Mouse (Mus musculus) lung, adult 2 months (tissue): ENCODE measurements at regions not wholly inside any gene's neighbourhood (a gene's known extent, or its start where the extent isn't known, plus 50 kb on each side); places are given as distances from the start of the nearest gene placed in this dataset.

Experiments
- DNase-seq: peaks from one replicate; pipeline ENCODE4 v3.0.0; 2022
- H3K4me1 ChIP-seq: fragments of 200-500 bp; 2 replicates; pipeline ENCODE4 v1.6.1; 2011; ENCODE audit warnings: low read length; ENCODE audit not compliant: control insufficient read depth, insufficient read depth
- H3K4me3 ChIP-seq: fragments of 200-500 bp; replicated peaks from 2 replicates; pipeline ENCODE3; 2011; ENCODE audit warnings: low read depth, mild to moderate bottlenecking, control low read depth, low read length; ENCODE audit errors: extremely low read depth
- CTCF ChIP-seq: fragments of 200-500 bp; IDR thresholded peaks from 2 replicates; pipeline ENCODE4 v1.5.1; 2011; ENCODE audit warnings: mild to moderate bottlenecking, low read length, control low read depth; ENCODE audit not compliant: insufficient read depth
- POLR2A ChIP-seq: fragments of 200-500 bp; IDR thresholded peaks from 2 replicates; pipeline ENCODE4 v1.6.1; 2011; ENCODE audit warnings: low read depth, mild to moderate bottlenecking, control low read depth, low read length, borderline replicate concordance; ENCODE audit errors: extremely low read depth
- WGBS: fragments of 180-500 bp; shearing (Covaris S2); methylation state at CpG from one replicate; pipeline ENCODE4 v1.1.7; 2018; 5-methylcytosine and 5-hydroxymethylcytosine counted together

- no peak overlapping the region for H3K4me3 ChIP-seq
- no peak for DNase-seq
- WGBS = 80% methylated on average over 6 of the region's 6 CpGs
- TF ChIP-seq CTCF = no peak
- no peak for TF ChIP-seq POLR2A
- no peaks in the 10 kb centered on the region for H3K4me1 ChIP-seq
Observed at GRCm38 (mm10) chr15:86609692-86610091, 395.4 kb downstream of the Tbc1d22a start.

DNA sequence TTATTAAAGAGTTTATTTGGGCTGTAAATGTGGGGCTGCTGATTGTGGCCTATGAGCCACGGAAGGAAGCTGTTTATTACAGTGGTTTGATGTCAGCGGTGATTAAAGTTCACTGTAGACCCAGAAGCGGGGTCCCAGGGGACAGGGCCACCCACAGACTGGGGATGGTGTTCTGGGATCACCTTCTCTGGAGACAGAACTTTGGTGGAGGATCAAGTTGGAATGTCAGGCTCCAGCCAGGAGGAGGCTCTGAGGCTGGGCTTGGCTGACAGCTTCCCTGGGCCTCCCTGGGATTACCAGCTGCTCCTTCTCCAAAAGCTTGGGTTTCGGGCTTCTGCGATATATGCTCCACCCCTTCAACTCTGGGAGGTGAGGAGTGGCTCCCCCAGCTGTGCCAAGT is 417.1 kb downstream of the Tbc1d22a start:
- 52% methylated on average over 5 of the region's 5 CpGs for WGBS
- TF ChIP-seq POLR2A (no peak), CTCF (no peak)
- no peak for DNase-seq
- Histone ChIP-seq H3K4me1 (no peaks in the 10 kb centered on the region), H3K4me3 (no peak overlapping the region)

DNA sequence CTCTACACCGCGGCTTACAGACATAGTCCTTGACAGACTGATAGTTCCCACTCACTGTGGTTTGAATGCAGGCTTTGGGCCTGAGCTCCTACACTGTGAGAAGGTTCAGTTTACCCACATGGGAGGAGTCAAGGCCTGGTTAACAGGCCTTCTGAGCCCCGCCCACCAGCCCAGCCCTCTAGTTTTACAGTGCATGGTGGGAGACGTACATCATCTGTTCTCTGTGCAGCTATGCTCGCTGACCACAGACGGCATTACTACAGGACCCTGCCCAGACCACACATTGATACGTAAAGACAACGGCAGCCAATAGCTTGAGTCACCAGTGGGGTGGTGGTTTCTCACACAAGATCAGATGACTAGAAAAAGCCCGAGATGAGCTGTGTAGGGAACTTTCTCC is 431.0 kb downstream of the Tbc1d22a start:
- H3K4me3 ChIP-seq = no peak overlapping the region
- no peaks in the 10 kb centered on the region for H3K4me1 ChIP-seq
- no peak for DNase-seq
- TF ChIP-seq POLR2A = no peak
- TF ChIP-seq CTCF = no peak
- 46% methylated on average over 9 of the region's 9 CpGs for WGBS

DNA sequence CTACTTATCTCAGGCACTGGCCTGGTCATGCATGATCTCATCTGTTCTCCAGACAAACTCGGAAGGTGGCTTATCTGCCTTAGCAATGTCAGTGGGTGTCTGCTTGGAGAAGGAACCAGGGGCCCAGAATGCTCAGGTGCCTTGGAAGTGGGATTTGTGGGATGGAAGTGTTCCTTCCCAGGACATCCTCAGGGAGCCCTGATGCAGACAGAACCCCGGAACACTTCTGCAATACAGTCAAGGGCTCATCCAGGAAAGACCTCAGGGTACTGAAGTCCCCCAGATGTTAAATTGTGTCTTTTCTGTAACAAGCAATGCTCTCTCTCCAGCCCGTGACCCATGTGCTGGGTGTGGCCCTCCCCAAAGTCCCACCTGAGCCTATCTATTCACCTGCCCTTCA is 433.9 kb downstream of the Tbc1d22a start:
- no peak for DNase-seq
- TF ChIP-seq CTCF (no peak), POLR2A (no peak)
- 79% methylated on average over 3 of the region's 3 CpGs for WGBS
- Histone ChIP-seq H3K4me3 (no peak overlapping the region), H3K4me1 (no peaks in the 10 kb centered on the region)

DNA sequence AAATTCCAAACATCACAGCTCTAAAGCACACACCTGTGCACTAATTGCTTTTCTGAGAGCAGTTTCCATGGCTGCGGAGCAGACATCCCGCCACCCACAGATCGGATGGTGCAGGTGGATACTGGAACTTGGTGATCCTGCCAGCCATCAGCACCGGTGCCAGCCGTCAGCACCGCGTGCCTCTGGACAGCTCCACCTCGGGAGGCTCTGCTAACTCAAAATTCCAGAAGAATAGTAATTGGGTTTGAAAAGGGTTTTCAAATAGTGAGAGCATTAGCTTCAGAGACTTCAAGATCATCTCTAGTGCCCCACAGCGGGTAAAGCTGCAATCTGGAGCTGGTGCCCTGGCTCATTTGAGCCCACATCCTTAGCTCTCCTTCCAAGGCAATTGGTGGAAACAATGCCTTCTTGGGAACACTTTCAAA is 458.8 kb downstream of the Tbc1d22a start:
- DNase-seq = no peak

DNA sequence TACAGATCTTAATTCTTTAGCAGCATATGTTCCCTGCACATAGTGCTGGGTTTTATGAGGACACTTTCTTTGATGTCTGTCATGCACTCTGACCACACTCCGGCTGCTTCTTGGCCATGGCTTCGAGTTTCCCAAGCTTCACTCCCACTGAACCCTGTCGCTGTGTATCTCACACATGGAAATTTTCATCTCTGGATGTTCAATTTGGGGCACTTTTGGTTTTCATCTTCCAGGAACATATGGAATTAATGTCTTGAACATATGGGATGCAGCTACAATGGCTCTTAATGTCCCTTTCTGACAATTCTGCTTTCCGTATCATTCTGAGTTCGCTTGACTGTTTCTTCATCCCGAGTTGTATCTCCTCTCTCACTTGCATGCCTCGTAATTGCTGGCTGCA is 462.8 kb downstream of the Tbc1d22a start:
- Histone ChIP-seq H3K4me3 (no peak overlapping the region), H3K4me1 (no peaks in the 10 kb centered on the region)
- TF ChIP-seq CTCF (no peak), POLR2A (no peak)
- no peak for DNase-seq
- WGBS = 80% methylated on average over 7 of the region's 7 CpGs

More for the DNA sequence above, 458.8 kb downstream of the Tbc1d22a start:
- Histone ChIP-seq H3K4me1 (no peaks in the 10 kb centered on the region), H3K4me3 (no peak overlapping the region)
- WGBS = 29% methylated on average over 9 of the region's 9 CpGs
- TF ChIP-seq POLR2A (no peak), CTCF (no peak)

DNA sequence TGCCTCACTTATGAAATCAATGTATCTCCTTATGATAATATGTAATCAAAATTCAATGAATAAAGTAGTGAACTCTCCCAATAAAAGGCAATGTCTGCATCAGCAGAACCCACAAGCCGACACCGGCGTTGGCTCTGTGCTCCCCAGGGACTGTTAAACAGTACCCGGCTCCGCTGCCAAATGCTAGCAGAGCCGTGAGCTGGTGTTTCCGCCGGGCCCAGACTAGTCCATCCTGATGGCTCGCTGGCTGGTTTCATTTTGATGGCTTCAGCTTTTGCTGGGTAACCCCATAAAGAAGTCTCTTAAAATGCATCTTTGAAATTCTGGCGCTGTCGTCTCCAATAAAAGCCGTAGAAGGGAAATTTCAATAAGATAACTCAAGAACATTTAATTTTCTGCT is 468.8 kb downstream of the Tbc1d22a start:
- WGBS = 89% methylated on average over 12 of the region's 12 CpGs
- DNase-seq = no peak
- Histone ChIP-seq H3K4me1 (no peaks in the 10 kb centered on the region), H3K4me3 (no peak overlapping the region)
- TF ChIP-seq POLR2A = no peak
- no peak for TF ChIP-seq CTCF

GRCm38 (mm10) chr15:86689694-86690093 is 475.4 kb downstream of the Tbc1d22a start:
- DNase-seq = no peak
- Histone ChIP-seq H3K4me3 (no peak overlapping the region), H3K4me1 (no peaks in the 10 kb centered on the region)
- WGBS = 74% methylated on average over 8 of the region's 8 CpGs
- TF ChIP-seq CTCF (no peak), POLR2A (no peak)

DNA sequence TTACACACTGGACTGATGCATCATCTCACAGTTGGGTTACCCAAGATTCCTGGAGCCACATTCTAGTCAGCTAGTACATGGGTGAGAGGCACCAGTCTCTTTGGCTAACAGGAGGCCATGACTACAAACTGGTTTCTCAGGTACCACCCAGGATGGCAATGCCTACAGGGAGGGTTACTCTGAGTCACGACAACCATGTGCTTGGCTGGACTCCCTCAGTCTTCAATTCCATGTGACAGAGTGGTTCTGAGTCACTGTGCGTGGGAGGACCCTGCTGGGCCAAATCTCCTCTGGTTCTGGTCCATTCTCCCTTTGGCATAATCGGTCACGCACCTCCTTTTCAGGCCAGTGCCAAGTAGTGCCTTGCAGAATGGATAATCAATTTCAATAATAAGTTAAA is 482.5 kb downstream of the Tbc1d22a start:
- WGBS = 87% methylated on average over 4 of the region's 4 CpGs
- no peak for TF ChIP-seq POLR2A
- no peak for TF ChIP-seq CTCF
- Histone ChIP-seq H3K4me3 (no peak overlapping the region), H3K4me1 (no peaks in the 10 kb centered on the region)
- DNase-seq = no peak

DNA sequence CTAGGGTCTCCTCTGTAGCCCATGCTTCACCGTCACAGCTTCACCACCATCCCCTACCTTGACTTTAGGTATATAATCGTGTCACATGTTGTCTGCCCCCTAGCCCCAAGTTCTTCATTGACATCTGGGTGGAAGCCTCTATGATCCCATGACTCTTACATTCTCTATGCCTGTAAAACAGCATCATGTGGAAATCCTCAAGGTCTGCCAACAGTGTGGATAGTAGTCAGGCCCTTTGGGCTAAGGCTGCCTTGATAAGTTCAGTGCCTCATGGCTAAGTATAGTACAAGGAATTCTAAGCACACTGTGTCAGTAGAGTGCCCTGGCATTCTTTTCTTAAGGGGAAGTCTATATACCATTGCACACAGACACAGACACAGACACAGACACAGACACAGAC is 496.2 kb downstream of the Tbc1d22a start:
- H3K4me1 ChIP-seq = no peaks in the 10 kb centered on the region
- DNase-seq = no peak
- TF ChIP-seq CTCF (no peak), POLR2A (no peak)
- 70% methylated on average over 2 of the region's 2 CpGs for WGBS
- H3K4me3 ChIP-seq = no peak overlapping the region

- 59% methylated on average over 9 of the region's 9 CpGs for WGBS
- TF ChIP-seq POLR2A = no peak
- TF ChIP-seq CTCF = no peak
- Histone ChIP-seq H3K4me1 (no peaks in the 10 kb centered on the region), H3K4me3 (no peak overlapping the region)
- DNase-seq = no peak
Observed at GRCm38 (mm10) chr15:86718376-86718775, 504.1 kb downstream of the Tbc1d22a start.
